Mouse (Mus musculus) ovary, postnatal 14 days (tissue): ENCODE results near the gene Xirp2.
"Not testable (repeated sequence)": the region's sequence is repeated elsewhere in the genome, so short reads cannot be mapped to it uniquely, and the experiment has no call there.

Source experiments
- DNase-seq: peaks from one replicate; pipeline ENCODE4 v3.0.0; 2022; ENCODE audit warnings: low spot score

Xirp2 gene

DNA sequence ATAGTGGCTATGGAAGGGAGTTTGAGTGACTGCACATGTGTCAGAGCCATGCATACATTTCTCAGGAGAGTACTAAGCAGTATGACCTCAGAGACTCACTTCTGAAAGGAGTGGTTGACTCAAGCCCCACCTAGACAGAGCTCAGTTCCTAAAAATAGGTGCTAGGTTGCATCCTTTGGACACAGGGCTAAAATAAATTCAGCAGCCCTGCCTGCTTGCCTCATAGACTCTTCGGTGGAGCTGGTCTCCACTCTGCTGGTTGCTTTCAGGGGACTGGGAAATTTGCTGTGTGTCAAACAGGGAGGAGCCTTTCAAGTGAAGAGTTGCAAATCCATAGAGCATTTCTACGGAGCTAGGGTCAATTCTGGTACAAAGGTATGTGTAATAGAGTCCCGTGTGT is at the start of gene Xirp2:
TSS of gene Xirp2 (plus strand) at position 223 of the 400 bp plus-strand sequence.
- no peak for DNase-seq

DNA sequence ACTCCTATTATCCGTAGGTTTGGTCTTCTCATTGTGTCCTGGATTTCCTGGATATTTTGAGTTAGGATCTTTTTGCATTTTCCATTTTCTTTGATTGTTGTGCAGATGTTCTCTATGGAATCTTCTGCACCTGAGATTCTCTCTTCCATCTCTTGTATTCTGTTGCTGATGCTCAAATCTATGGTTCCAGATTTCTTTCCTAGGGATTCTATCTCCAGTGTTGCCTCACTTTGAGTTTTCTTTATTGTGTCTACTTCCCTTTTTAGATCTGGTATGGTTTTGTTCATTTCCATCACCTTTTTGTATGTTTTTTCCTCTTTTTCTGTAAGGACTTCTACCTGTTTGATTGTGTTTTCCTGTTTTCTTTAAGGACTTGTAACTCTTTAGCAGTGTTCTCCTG is 32.4 kb upstream of the Xirp2 start, which contains the start of gene Gm21830:
TSS of gene Gm21830 (plus strand) at position 301 of the 400 bp plus-strand sequence.
- DNase-seq = not testable (repeated sequence)

DNA sequence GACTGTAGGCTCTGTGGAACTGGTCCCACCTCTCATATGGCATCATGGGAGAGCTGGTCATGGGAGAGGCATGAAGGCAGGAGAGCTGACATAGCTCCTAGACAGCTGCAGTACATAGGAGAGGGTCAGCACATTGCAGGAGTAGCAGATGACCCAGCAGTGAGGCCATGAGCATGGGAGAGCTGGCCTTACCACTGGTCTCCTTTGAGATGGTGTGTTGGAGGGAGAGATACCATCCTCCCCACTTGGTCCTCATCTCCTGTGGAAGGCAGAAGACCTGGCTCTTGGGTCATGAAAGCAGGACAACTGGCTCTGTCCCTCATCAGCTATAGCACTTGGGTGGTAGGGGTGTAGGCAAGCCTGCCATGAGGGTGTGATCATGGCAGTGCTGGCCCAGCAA is 24.9 kb upstream of the Xirp2 start:
- DNase-seq = no peak

DNA sequence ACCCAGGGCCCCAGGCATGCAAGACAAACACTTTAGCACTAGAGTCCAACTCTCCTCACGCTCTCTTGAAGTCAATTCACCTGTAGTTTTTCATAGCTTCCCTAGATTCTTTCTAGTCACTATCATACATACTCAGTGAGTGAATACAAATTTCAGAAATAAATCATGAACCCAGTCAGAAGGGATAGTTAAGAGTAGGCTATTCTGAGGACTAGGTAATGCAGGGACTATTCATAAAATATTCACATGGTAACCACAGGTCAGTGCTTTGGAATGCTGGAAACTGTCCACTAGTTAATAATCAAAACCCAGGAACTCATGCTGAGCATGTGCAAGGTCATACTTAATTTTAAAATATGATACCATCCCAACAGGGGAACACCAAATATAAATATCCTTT is 23.0 kb upstream of the Xirp2 start:
- no peak for DNase-seq

DNA sequence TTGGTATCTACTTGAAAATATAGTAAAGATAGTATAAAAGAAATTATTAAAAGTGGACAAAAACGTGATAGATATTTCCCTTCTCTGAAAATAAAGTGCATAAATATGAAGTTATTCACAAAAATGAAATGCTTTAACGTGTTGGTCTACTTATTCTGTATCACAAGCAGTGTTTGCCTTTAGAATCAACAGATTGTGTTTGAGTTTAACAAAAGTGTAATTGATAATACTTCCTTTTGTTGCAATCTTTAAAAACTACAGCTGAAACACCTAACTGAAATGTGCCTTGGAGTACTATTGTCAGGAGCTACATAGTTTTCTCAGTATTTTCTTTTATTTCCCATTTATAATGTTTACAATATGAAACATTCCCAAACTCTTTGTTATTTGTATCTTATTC is 12.7 kb upstream of the Xirp2 start, which contains the start of gene Gm26727:
TSS of gene Gm26727 (minus strand) at position 101 of the 400 bp plus-strand sequence.
- DNase-seq = no peak

DNA sequence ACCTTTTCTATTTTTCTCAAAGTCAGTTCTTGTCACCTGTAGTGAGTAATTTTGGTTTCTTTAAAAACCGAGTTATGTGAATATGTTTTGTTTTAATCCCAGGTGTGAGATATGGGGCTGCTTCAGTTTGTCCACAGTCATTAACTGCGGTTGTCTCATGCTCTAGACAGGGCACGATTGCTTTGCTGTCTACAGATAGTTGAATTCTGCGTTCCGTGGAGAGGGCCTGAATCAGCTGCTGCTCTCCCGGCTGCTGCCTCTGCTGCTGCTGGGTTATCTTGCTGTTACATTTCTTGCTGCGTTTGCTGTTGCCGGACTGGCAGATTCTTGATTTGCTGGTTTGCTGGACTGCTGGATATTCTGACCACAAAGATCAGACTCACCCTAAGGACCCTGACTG is 7.5 kb upstream of the Xirp2 start:
- DNase-seq = no peak

DNA sequence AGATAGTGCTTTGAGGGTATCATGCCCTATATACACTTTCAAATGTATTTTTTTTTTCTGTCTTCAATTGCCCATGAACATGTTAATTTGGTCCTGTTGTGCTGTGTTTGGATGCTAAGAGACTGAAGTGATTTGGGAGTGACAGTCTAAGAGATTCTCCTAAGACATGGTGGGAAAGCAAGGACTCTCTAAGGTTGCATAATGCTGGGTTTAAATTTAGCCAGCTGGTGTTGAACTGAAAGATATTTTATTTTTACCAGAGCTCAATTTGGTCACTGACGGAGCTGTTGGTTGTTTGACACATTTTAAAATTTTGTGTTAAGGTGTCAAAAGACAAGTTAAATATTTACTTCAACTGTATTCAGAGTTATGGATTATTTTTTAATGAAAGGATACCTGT is 970 bp downstream of the Xirp2 start:
- no peak for DNase-seq

DNA sequence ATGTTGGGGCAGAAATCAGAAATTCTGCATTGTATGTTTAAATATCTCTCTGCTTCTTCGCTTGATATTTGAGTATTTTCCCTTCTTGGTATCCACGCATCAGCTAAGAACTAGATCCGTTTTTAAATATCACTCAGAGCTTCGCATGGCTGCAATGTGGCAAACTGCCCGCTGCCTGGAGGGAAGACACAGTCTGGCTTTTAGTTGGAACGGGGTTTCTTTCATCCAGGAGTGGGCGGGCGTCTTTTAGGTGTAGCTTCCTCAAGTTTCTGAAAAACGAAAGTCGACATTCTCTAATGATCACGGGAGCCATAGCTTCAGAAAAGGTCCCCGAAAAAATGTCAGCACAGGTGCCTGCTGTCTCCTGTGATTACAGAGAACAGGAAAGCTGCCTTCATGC is 1.4 kb downstream of the Xirp2 start:
- DNase-seq = no peak

DNA sequence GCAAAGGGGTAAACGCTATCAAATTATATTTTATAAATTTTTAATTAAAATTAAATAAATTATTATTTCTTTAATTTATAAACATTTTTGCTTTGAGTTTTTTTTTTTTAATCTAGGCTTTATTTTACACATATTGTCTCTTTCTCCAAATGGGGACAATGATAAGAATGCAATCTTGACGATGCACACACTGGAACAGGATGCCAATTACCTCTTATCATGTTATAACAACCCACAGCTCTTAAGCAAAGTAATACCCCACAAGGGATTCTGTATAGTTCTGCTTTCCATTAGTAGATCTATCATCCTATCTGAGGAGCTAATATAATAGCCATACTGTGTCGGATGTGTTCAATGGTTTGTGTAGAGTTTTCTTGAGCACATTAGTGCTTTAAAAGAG is 15.1 kb downstream of the Xirp2 start:
- DNase-seq = no peak

DNA sequence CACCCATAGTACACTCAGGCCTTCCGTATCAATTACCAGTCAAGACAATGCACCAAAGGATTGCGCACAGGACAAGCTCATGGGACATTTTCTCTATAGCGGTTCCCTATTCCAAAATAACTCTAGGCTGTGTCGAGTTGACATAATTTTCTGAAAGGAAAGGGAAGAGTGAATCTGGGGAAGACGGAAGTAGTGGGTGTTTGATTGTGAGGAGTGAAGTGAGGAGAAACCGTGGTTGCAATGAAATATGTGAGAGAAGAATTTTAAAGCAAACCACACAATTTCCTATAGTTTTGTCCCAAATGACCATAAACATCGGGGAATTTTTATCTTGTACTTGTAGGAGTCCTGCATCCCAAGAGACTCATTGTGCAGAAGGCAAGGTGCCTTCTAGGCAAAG is 21.2 kb downstream of the Xirp2 start:
- no peak for DNase-seq

DNA sequence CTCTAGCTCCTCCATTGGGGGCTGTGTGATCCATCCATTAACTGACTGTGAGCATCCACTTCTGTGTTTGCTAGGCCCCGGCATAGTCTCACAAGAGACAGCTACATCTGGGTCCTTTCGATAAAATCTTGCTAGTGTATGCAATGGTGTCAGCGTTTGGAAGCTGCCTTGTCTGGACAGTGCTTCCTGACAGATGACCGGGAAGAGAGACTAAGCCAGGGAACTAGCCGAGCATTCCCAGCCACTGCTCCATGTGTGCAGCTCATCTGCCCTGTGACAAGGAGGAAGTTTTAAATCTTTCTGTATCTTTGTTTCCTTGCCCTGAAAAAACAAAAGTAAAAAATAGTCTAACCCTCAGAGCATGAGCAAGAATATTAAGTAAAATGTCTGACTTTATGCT is 24.2 kb downstream of the Xirp2 start:
- not testable (repeated sequence) for DNase-seq

DNA sequence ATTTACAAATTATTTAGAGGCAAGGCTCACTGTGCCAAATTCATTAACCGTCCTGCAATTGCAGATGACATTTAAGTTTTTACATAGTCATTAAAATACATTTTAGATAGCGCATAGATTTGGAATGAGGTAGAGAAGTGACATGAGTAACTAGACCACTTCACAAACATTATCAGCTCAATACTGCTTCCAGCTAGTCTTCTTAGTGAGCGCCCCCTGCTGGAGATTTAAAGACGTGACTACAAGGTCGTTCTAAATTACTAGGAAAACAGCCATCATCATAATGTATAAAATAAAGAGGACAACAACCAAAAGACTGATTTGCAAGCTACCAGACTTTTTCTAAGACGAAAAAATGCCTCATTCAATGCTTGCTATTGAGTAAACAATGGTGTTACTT is 32.0 kb downstream of the Xirp2 start:
- DNase-seq = peak; percentile 31

DNA sequence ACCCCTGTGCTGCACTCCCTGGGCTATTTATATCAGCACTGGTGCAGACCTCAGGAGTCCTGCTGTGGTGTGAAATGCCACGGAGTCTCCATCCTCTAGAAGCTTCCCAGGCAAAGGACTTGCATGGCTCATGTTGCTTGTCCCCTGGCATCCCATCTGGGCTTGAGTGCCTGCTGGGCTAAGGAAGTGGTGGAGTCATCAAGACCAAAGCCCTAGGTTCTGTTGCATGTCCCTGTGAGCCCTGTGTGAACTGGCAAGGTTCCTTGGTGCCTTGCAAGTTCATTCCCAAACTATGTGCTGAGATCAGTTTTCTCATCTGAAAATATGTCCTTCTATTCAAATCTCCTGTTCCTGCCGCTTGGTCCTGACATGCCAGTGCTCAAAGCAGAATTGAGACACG is 35.2 kb downstream of the Xirp2 start:
- DNase-seq = no peak

DNA sequence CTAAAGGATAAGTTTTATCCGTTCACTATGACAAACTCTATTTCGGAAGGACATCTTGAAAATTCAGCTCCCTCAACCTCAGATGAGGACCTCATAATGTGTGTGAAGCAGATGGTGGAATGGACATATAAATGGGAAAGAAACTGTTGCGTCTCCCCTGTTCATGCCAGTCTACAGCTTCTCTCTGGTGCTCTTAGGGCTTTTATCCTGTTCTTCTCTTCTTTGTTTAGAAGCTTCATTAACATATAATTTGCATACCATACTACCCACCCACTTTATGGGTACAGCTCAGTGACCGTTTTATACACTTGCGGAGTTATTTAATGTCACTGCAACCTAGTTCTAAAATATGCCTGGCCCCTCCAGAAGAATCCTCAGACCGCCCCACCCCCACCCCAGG is 40.9 kb downstream of the Xirp2 start:
- no peak for DNase-seq

DNA sequence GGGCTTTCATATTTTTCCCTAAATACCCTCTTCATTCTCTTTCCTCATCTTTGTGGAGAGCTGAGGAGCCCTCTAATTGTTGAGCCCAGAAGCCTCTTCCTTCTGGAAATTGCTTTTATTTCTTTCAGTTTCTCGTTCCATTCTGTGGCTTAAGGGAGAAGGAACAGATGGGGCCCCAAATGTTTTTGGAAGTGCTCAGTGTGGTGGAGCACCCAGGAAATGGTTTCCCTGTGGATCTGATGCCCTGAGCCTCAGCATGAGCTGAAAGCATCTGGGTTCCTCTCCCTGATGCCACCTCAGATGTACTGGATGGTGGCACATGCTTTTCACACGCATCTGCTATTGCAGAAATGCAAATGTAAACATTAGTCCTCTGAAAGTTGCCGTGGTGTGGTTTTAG is 41.4 kb downstream of the Xirp2 start:
- no peak for DNase-seq

DNA sequence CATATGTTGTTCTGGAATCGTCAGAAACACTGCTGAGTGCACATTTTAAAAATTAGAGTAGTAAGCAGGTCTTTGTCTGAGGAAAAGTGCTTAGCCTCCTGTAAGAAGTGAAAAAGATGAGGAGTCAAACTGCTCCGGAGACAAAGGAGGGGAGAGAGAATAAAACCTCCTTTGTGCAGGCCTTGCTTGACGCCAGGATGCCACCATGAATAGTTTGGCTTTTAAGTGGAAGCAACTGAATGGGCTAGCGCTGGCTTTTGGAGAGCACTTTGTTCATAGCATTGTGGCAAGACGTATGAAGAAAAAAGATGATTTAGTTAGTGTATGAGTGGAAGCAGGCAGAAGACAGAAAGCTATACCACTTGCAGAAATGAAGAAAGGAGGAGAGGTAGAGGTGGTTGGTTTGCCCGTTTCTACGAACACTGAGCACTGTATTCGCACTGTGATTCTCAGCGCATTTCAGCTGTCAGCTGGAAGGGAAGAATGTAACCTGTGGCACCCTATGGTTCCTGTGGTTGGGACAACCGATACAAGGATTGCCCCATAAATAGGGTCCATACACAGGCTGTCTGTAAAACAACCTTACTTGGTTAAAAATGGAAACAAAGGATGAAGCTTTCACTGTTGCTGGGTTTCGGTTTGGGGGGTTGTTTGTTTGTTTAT is 42.8 kb downstream of the Xirp2 start:
- DNase-seq = no peak

DNA sequence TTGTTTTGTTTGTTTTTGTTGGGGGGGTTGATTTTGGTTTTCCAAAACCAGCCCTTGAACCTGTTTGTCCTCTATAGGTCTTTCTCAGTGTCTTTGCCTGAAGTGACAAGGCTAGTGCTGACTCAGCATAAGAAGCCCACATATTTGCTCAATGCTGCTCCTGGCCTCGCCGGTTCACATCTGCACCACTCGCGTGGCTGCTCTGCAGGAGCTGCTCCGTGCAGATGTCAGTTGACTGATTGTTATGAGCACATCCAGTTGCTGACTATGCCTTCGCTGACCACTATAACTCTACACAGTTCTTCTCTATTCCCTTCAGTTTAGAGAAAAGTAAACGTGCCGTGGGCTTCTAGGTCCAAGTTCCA is 43.3 kb downstream of the Xirp2 start:
- no peak for DNase-seq

DNA sequence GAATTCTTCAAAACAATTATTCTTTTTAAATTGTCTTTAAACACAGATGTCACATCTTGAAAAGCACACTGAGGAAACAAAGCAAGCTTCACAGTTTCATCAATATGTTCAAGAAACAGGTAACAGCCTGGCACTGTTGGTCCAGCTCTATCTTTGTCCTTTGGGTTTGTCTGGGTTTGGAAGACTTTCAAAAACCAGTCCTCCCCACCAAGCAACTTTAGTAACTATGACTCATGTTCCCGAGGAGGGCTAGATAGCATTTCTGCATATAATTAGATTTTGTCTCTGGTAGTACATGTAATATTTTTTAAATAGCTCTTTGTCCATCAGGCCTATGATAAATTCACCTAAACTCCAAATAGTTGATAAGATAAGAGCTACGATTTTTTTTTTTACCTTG is 59.7 kb downstream of the Xirp2 start:
- DNase-seq = no peak

DNA sequence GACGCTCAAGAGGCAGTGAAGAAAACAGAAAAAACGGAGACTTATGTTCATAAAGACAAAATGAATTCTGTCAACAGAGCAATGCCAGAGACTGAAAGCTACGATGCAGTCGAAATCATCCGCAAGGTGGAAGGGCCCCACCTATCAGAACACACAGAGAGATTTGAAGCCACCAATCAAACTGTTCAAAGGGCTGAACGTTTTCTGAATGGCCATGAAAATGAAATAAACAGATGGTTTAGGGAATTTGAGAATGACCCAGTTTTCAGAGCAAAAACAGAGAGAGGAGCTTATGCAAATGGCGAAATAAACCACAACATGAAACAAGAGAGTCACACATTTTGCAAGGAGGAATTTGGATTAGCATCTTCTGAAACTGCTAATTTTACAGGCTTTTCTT is 70.6 kb downstream of the Xirp2 start:
- no peak for DNase-seq

DNA sequence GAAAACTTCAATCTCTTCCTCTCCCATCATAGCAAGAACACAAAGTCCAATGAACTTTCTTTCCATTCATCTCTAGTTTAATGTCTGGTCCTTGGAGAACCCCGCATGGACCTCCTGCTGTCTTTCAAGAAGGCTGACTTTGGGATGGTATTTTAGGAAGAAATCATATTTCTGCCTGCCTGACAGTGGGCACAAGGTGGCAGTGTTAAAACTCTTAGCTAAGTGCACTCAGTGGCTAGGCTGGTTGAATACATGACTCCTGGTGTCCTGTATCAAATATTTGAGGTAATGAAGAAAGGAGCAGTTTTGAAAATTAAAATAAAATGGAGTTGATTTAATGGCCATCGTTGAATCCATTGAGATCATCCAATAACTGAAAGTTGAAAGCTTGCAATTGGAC is 89.5 kb downstream of the Xirp2 start:
- DNase-seq = no peak

DNA sequence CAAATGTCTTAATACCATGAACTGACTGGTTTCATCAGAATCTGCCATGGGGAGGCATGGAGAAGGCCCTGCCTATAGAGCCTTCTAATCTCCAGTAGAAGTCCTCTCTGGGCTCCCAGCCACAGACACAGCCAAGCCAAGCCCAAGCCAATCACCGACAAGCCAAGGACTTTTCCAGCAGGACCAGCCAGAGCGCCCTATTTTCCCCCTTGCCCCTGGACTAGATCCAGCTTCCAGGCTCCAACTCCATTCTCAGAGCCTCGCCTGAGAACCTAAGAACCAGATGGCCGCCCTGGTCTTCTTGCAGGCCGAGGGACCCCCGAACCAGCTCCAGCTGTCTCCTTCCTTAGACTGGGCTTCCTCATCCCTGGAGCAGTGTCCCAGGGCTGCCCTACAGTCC is 93.6 kb downstream of the Xirp2 start:
- DNase-seq = no peak

DNA sequence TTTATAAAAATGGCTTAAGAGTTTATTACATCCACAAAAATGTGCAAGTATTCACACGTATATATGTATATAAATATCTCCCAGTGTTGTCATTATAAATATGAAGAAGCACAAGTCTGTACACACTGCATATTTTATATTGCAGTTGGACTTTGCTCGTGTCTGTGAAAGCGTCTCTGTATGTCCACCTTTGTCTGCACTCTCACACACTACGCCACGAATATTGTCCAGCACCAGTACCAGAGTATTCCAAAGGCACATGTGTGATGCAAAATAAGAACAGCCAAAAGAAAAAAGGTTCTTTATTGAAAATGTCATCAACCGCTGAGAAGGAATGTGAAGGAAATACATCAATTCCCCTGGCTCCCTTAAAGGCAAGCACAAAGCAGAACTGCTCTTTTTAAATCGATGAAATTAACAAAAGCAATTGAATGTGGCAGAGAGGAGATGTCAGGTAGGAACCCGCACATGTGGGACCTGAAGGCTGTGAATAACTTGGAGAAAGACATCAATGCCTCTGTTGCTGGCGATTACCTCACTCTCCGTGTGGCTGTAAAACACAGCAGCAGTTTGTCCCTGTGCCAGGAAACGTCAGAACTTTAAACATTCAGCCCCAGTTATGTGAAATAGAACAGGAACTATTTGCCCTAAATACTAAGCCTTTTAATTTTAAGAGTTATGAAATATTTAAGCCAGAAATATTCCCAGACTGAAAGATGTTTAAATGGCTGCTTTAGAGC is 96.3 kb downstream of the Xirp2 start:
- DNase-seq = no peak

DNA sequence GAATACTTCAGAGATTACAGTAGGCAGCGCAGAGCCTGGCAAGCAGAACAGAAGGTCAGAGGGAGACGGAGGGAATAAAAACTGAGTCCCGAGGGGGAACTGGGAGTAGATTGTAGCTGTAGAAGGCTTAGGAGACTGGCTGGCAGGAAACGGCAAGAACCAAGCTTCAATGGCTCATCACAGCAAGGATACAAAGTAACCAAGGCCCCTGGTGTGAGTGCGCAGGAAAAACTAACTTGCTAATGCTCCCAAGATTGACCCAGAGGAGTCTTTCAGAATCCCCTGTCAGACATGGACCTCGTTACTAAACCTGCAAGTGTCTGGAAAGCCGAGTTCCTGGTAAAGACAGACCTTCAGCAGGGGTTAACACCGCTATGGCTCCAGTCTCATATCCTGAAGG is 98.6 kb downstream of the Xirp2 start:
- DNase-seq = no peak
